Mouse (Mus musculus): ENCODE data around the gene Srcin1. TPM values are rescaled to one million over a fixed set of nuclear protein-coding genes. Genes with fewer than 3 reads are reported as not detected.

Srcin1 gene
- polyA plus RNA-seq, 1 experiment = 0.18 TPM

DNA sequence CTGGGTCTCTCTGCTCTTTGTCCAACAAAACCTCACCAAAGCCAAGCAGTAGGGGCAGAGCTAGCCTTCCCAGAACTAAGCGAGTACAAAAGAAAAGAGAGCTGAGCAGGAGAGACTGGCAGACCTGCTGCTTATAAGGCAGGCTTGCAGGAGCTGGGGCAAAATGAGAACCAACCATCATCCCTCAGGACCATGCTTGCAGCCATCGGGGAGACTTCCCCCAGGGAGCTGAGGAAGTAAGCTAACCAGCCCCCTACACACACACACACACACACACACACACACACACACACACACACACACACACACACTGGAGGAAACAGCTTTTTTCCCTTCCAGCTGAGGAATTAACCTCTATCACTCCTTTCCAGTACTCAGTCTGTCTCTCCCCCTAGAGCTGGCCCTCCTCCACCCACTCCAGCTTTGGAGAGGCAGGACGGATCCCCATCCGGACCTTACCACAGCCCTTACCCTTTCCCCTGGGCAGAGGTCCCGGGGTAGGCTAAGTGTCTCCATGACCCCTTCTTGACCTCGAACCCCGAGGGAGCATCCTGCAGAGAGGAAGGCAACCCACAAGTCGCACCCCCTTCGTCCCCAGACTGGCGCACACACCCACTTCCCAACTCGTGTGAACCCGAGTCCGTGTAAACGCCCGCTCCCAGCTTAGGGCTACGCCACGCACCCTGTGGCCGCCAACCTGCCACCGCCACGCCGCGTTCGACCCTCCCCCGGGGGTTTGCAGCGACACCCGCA, 30.0 kb downstream of the Srcin1 start:
- H3K27ac ChIP-seq (ENCODE audit: insufficient read depth, low read length) = no peak overlapping the region
- TF ChIP-seq CTCF (IDR thresholded peaks at IDR 0.05; ENCODE audit: borderline replicate concordance, insufficient read depth, low read length) (no peak), POLR2A (IDR thresholded peaks at IDR 0.05; ENCODE audit: low read depth, low read length) (no peak)
- no peaks in the 10 kb centered on the region for H3K4me1 ChIP-seq (ENCODE audit: control insufficient read depth, insufficient read depth, low read length)
- no peak overlapping the region for H3K4me3 ChIP-seq (ENCODE audit: insufficient read depth, low read length)

DNA sequence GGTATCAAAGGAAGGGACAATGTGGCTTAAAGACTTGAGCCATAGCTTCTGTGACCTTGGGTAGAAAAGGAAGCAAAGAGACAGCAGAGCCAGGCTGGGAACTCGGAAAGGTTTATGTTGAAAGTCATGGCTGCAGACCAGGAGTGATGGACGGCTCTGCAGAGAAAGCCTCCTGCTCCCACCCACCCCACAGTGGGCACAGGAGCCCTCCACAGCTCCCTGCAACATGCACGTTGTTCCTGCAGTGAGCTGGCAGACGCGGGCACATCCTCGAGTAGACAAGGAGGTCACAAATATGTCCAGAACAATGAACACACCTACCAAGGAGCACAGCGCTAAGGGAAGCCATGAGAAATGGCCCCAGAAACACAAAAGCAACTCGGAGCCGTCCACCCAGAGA, 32.1 kb downstream of the Srcin1 start:
- TF ChIP-seq CTCF (IDR thresholded peaks at IDR 0.05; ENCODE audit: borderline replicate concordance, insufficient read depth, low read length) (no peak), POLR2A (IDR thresholded peaks at IDR 0.05; ENCODE audit: low read depth, low read length) (no peak)
- no peak overlapping the region for H3K4me3 ChIP-seq (ENCODE audit: insufficient read depth, low read length)
- H3K4me1 ChIP-seq (ENCODE audit: control insufficient read depth, insufficient read depth, low read length) = no peaks in the 10 kb centered on the region

GRCm38 (mm10) chr11:97543181-97543733, 32.7 kb downstream of the Srcin1 start:
- H3K27ac ChIP-seq (ENCODE audit: insufficient read depth, low read length) = no peak overlapping the region
- H3K4me1 ChIP-seq (ENCODE audit: control insufficient read depth, insufficient read depth, low read length) = no peaks in the 10 kb centered on the region
- H3K4me3 ChIP-seq (ENCODE audit: insufficient read depth, low read length) = no peak overlapping the region
- TF ChIP-seq CTCF (IDR thresholded peaks at IDR 0.05; ENCODE audit: borderline replicate concordance, insufficient read depth, low read length) (no peak), POLR2A (IDR thresholded peaks at IDR 0.05; ENCODE audit: low read depth, low read length) (no peak)

More for the DNA sequence above, 32.1 kb downstream of the Srcin1 start:
- no peak overlapping the region for H3K27ac ChIP-seq (ENCODE audit: insufficient read depth, low read length)

- H3K27ac ChIP-seq (ENCODE audit: insufficient read depth, low read length) = no peak overlapping the region
- H3K4me1 ChIP-seq (ENCODE audit: control insufficient read depth, insufficient read depth, low read length) = no peaks in the 10 kb centered on the region
- TF ChIP-seq POLR2A (IDR thresholded peaks at IDR 0.05; ENCODE audit: low read depth, low read length) = no peak
- no peak for TF ChIP-seq CTCF (IDR thresholded peaks at IDR 0.05; ENCODE audit: borderline replicate concordance, insufficient read depth, low read length)
These were observed 33.5 kb downstream of the Srcin1 start for GRCm38 (mm10) chr11:97542171-97543150.

DNA sequence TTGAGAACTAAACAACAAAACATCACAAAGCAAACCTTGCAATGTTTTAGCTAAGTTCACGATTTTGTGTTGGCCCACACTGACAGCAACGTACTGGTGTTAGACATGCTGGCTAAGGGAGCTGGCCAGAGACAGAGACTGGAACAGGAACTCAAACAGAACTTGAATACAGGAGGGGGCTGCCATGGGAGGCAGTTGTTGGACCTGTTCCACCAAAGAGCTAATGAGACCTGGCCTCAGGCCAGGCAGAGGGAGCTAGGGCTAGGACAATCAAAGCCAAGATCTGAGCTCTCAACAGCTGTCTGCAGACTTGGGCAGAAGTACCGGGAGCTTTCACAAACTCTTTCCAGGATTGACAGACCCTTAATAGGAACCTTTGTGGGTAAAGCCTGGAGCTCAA, 35.4 kb downstream of the Srcin1 start:
- H3K27ac ChIP-seq (ENCODE audit: insufficient read depth, low read length) = no peak overlapping the region
- H3K4me1 ChIP-seq (ENCODE audit: control insufficient read depth, insufficient read depth, low read length) = no peaks in the 10 kb centered on the region
- TF ChIP-seq POLR2A (IDR thresholded peaks at IDR 0.05; ENCODE audit: low read depth, low read length) (no peak), CTCF (IDR thresholded peaks at IDR 0.05; ENCODE audit: borderline replicate concordance, insufficient read depth, low read length) (no peak)
- no peak overlapping the region for H3K4me3 ChIP-seq (ENCODE audit: insufficient read depth, low read length)

More at GRCm38 (mm10) chr11:97542171-97543150, 33.5 kb downstream of the Srcin1 start:
- H3K4me3 ChIP-seq (ENCODE audit: insufficient read depth, low read length) = no peak overlapping the region

- TF ChIP-seq POLR2A (IDR thresholded peaks at IDR 0.05; ENCODE audit: low read depth, low read length) = no peak
- no peak for TF ChIP-seq CTCF (IDR thresholded peaks at IDR 0.05; ENCODE audit: borderline replicate concordance, insufficient read depth, low read length)
- Histone ChIP-seq H3K4me1 (ENCODE audit: control insufficient read depth, insufficient read depth, low read length) (no peaks in the 10 kb centered on the region), H3K4me3 (ENCODE audit: insufficient read depth, low read length) (no peak overlapping the region), H3K27ac (ENCODE audit: insufficient read depth, low read length) (no peak overlapping the region)
These were observed 35.9 kb downstream of the Srcin1 start for GRCm38 (mm10) chr11:97540136-97540535.

DNA sequence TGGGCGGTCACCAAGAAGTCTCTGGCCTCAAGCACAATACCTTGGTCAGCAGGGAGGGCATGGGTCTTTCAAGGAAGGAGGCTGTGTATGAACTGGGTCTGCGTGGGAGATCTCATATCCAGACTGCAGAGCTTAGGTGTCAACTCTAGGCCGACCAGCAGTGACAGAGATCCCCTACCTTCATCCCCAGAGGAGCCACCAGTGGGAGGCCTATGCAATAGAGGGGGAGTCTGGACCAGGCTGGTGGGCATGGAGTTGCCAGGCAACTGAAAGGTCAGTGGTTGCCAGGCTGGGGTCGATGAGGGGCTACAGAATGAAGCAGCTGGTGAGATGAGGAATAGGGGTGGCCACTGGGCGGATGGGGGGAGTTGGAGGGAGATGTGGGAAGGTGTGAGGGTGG, 36.4 kb downstream of the Srcin1 start:
- H3K27ac ChIP-seq (ENCODE audit: insufficient read depth, low read length) = no peak overlapping the region
- no peaks in the 10 kb centered on the region for H3K4me1 ChIP-seq (ENCODE audit: control insufficient read depth, insufficient read depth, low read length)
- H3K4me3 ChIP-seq (ENCODE audit: insufficient read depth, low read length) = no peak overlapping the region
- no peak for TF ChIP-seq CTCF (IDR thresholded peaks at IDR 0.05; ENCODE audit: borderline replicate concordance, insufficient read depth, low read length)
- no peak for TF ChIP-seq POLR2A (IDR thresholded peaks at IDR 0.05; ENCODE audit: low read depth, low read length)

DNA sequence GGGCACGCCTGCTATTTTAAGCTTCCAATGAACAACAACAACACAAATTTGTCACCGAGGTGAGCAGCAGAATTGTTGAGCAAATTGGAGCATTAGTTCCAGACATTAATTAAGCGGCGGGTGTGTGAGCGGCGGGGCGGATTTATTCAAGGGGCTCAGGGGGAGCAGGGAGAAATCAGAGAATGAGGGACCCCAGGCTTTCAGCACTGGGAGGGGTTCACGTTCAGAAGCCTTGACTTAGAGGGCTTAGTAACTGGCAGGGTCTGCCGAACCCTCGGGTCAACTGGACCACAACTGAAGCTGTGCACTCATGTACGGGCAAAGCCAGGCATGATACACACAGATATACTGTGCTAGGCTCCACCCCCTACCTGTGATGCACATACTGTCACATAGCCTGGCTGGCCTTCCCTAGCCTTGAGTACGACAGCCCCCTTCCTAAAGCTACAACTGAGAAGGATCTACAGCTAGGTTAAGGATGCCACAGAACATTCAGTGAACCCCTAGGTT, 38.4 kb downstream of the Srcin1 start:
- TF ChIP-seq POLR2A (IDR thresholded peaks at IDR 0.05; ENCODE audit: low read depth, low read length) (no peak), CTCF (IDR thresholded peaks at IDR 0.05; ENCODE audit: borderline replicate concordance, insufficient read depth, low read length) (no peak)
- H3K4me1 ChIP-seq (ENCODE audit: control insufficient read depth, insufficient read depth, low read length) = no peaks in the 10 kb centered on the region
- H3K4me3 ChIP-seq (ENCODE audit: insufficient read depth, low read length) = no peak overlapping the region
- no peak overlapping the region for H3K27ac ChIP-seq (ENCODE audit: insufficient read depth, low read length)

GRCm38 (mm10) chr11:97536835-97537579, 39.0 kb downstream of the Srcin1 start:
- TF ChIP-seq CTCF (IDR thresholded peaks at IDR 0.05; ENCODE audit: borderline replicate concordance, insufficient read depth, low read length) (0 out of 2 replicates have a peak, but pooled peaks have one; percentile 7), POLR2A (IDR thresholded peaks at IDR 0.05; ENCODE audit: low read depth, low read length) (no peak)
- Histone ChIP-seq H3K4me1 (ENCODE audit: control insufficient read depth, insufficient read depth, low read length) (no peaks in the 10 kb centered on the region), H3K27ac (ENCODE audit: insufficient read depth, low read length) (no peak overlapping the region), H3K4me3 (ENCODE audit: insufficient read depth, low read length) (no peak overlapping the region)

All from embryonic fibroblast, embryonic 13.5 days (primary cell).